Mouse (Mus musculus): Measurements from ENCODE around the gene Galnt3. TPM values are rescaled to one million over a fixed set of nuclear protein-coding genes. Genes with fewer than 3 reads are reported as not detected.

Gene Galnt3
- total RNA-seq, 2 experiments from 2014 or later: 0.36 TPM; not detected in 1

- DNase-seq (ENCODE audit: low spot score): peak; percentile 29
Observed at GRCm38 (mm10) chr2:66107864-66108514, 16.8 kb downstream of the Galnt3 start.

GRCm38 (mm10) chr2:66103740-66104436 lies 20.9 kb downstream of the Galnt3 start:
- no peak for DNase-seq (ENCODE audit: low spot score)

- no peak for DNase-seq (ENCODE audit: low spot score)
Observed at GRCm38 (mm10) chr2:66101686-66102304, 23.0 kb downstream of the Galnt3 start.

DNA sequence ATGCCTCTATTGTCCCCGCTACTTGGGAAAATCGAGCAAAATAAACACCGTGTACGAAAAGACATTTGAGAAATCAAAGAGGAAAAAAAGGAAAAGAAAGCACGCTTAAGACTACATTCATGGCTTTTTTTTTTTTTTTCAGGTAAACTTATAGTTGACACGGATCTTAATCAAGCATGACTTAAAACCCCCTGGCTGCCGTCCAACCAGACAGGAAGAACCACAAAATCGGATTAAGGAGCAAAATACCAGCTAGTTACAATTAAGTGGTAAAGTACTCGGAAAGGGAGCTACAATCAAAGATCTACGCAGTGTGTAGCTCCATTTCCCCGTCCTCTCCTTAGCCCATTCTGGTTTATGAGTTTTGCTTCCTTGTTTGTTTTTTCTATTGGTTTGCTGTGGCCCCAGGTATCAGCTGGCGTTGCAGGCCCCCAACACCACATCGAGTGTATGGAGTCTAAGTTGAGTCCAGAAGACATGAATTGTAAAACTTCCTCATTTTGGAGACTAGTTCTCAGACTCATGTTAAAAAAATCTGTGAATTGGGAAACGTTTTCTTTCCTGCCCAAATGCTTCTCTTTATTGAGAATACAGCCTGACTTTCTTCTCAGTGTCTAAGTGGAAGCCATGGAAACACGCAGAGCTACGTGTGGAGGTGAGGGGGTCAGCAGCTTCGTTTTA lies 24.0 kb downstream of the Galnt3 start:
- no peak for DNase-seq (ENCODE audit: low spot score)

GRCm38 (mm10) chr2:66100239-66100638 lies 24.6 kb downstream of the Galnt3 start:
- DNase-seq (ENCODE audit: low spot score): no peak

DNA sequence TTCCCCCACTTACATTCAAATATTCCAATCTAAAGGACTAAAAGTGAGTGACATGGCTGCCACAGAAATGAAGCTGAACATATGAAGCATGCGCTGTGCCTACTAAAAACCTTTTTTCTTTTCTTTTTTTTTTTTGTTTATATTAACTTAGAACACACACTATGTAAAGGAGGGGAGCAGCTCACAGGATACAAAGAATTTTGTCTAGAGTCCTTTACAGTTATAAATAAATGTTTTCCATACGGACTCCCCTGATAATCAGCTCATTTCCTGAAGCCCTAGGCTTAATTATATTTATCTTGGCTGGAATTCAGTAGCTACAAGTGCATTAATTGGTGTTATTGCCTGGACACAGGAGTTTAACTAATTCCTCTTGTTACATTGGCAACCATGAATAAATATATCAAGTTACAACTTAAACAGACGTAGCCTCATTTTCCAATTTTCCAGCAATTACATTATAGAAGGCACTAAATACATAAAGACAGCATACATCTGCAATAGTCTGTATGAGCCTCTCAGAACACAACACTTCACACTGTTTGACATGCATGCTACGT lies 30.1 kb downstream of the Galnt3 start:
- DNase-seq (ENCODE audit: low spot score): no peak

DNA sequence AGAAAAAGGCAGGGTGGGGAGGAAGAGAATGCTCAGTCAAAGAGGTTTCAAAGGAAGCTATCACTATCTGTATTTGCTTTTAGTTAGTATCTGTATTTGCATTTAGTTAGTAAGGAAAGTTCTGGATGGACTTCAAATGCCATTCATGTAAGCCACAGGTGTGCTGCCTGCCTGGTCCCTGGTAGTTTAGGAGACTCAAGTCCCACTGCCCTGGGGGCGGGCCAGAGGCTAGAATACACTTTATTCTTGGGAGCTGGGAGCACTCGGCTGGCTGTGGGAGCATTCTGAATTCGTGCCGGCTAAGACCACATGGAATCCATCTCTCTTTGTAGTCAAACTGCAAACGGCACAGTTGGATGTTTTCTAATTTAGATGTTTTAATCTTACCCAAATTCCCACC lies 33.5 kb downstream of the Galnt3 start:
- no peak for DNase-seq (ENCODE audit: low spot score)

- DNase-seq (ENCODE audit: low spot score): peak; percentile 1
Observed at GRCm38 (mm10) chr2:66081876-66082275, 42.9 kb downstream of the Galnt3 start.

GRCm38 (mm10) chr2:66080731-66081130 lies 44.1 kb downstream of the Galnt3 start:
- DNase-seq (ENCODE audit: low spot score): no peak

DNA sequence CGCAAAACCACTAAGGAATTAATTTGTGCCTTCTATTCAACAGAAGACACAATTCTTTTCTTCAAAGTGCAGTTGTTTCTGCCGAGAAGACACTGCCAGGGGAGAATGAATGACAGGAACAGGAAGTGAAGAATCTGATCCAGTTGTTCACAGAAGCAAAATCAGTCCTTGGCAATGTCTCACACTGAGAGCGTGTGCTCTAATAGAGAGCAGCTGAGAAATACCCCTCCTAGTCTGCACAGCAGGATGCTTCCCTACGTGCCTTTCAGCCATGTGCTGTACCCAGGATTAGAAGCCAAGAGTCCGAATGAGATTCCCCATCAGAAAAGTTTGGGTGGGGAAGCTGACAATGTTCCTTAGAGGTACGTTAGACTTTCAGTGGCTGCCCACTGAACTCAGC lies 55.3 kb downstream of the Galnt3 start:
- no peak for DNase-seq (ENCODE audit: low spot score)

DNA sequence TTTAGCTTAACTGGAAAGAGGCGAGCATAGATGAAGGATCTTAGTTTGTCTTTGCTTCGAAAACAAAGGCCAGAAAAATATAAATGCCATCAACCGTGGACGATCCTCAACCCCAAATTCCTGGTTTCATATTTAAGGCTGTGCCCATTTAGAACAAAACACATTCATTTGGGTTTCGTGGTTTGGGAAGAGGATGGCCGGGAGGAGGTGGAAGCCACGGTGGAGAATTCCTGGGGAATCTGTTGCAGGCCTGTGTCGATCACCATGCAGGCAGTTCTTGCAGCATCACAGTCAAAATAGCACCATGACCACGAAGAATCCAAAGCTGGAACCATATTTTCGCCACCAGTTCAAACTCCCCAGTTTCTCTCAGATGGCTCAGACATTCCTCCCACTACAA lies 61.5 kb downstream of the Galnt3 start:
- no peak for DNase-seq (ENCODE audit: low spot score)

- DNase-seq (ENCODE audit: low spot score): no peak
Observed at GRCm38 (mm10) chr2:66044405-66045089, 80.2 kb downstream of the Galnt3 start.

GRCm38 (mm10) chr2:66043441-66044404 lies 81.1 kb downstream of the Galnt3 start:
- DNase-seq (ENCODE audit: low spot score): no peak

- DNase-seq (ENCODE audit: low spot score): no peak
Observed at GRCm38 (mm10) chr2:66041917-66042419, 82.8 kb downstream of the Galnt3 start.

GRCm38 (mm10) chr2:66041203-66041916 lies 83.4 kb downstream of the Galnt3 start:
- DNase-seq (ENCODE audit: low spot score): no peak

GRCm38 (mm10) chr2:66040611-66041010 lies 84.2 kb downstream of the Galnt3 start:
- no peak for DNase-seq (ENCODE audit: low spot score)

GRCm38 (mm10) chr2:66034907-66035679 lies 89.7 kb downstream of the Galnt3 start:
- DNase-seq (ENCODE audit: low spot score): no peak

All from gastrocnemius, adult 18-20 months (tissue).